Mouse (Mus musculus) neutrophil, adult 5-6 weeks (primary cell): ENCODE data around the gene Ugt1a9. TPM values are rescaled to one million over a fixed set of nuclear protein-coding genes. Genes with fewer than 3 reads are reported as not detected.
"Not testable (repeated sequence)": the region's sequence is repeated elsewhere in the genome, so short reads cannot be mapped to it uniquely, and the experiment has no call there.

ENCODE experiments used
- ATAC-seq: fragments of 151-379, 151-347 bp; 2 replicates; pipeline ENCODE4 v1.8.0; 2017; ENCODE audit warnings: mild to moderate bottlenecking, moderate TSS enrichment; ENCODE audit not compliant: insufficient number of reproducible peaks, poor library complexity, low FRiP score, severe bottlenecking; ENCODE audit errors: extremely low read depth
- total RNA-seq: library from RNA; stranded (forward); fragments of 200-1000 nt; gene quantifications from 2 replicates; pipeline ENCODE4 v1.2.3, GENCODE M21; 2017

The Ugt1a9 gene
- not detected in 2 replicates for total RNA-seq

- ATAC-seq = no peak
Observed at GRCm38 (mm10) chr1:88070495-88070894, at the start of gene Ugt1a9. Gene Ugt1a9, plus strand, starts transcription at chr1:88070800.

GRCm38 (mm10) chr1:88025244-88025643, 45.4 kb upstream of the Ugt1a9 start:
- ATAC-seq = not testable (repeated sequence)

- peak; percentile 69 for ATAC-seq
Observed at GRCm38 (mm10) chr1:88043044-88043443, 27.6 kb upstream of the Ugt1a9 start.

GRCm38 (mm10) chr1:88044832-88045437, 25.7 kb upstream of the Ugt1a9 start:
- ATAC-seq = not testable (repeated sequence)

- ATAC-seq = peak; percentile 53
Observed at GRCm38 (mm10) chr1:88047408-88047807, 23.2 kb upstream of the Ugt1a9 start.

- no peak for ATAC-seq
Observed at GRCm38 (mm10) chr1:88055088-88055487, 15.5 kb upstream of the Ugt1a9 start, which contains the start of gene Ugt1a10. Gene Ugt1a10, plus strand, starts transcription at chr1:88055388.

GRCm38 (mm10) chr1:88066472-88067102, 4.0 kb upstream of the Ugt1a9 start:
- ATAC-seq = peak; percentile 77

GRCm38 (mm10) chr1:88070902-88071301, 302 bp downstream of the Ugt1a9 start:
- no peak for ATAC-seq

- no peak for ATAC-seq
Observed at GRCm38 (mm10) chr1:88074471-88074870, 3.9 kb downstream of the Ugt1a9 start.

GRCm38 (mm10) chr1:88077128-88077527, 6.5 kb downstream of the Ugt1a9 start:
- ATAC-seq = no peak

GRCm38 (mm10) chr1:88081670-88082069, 11.1 kb downstream of the Ugt1a9 start:
- no peak for ATAC-seq

GRCm38 (mm10) chr1:88086125-88086524, 15.5 kb downstream of the Ugt1a9 start:
- no peak for ATAC-seq

GRCm38 (mm10) chr1:88087513-88087912, 16.9 kb downstream of the Ugt1a9 start, which contains the start of gene Ugt1a8:
Gene Ugt1a8, plus strand, starts transcription at chr1:88087813.
- ATAC-seq = no peak

- peak; percentile 73 for ATAC-seq
Observed at GRCm38 (mm10) chr1:88092341-88092740, 21.7 kb downstream of the Ugt1a9 start.

GRCm38 (mm10) chr1:88094270-88094676, 23.7 kb downstream of the Ugt1a9 start:
- peak; percentile 61 for ATAC-seq

- ATAC-seq = peak; percentile 52; the same call in 1 of the 2 replicates
Observed at GRCm38 (mm10) chr1:88094941-88095492, 24.4 kb downstream of the Ugt1a9 start, which contains the start of gene Ugt1a7c. Gene Ugt1a7c, plus strand, starts transcription at chr1:88095062.

- not testable (repeated sequence) for ATAC-seq
Observed at GRCm38 (mm10) chr1:88098546-88098945, 27.9 kb downstream of the Ugt1a9 start.

GRCm38 (mm10) chr1:88099691-88100090, 29.1 kb downstream of the Ugt1a9 start:
- ATAC-seq = not testable (repeated sequence)

- peak; percentile 87 for ATAC-seq
Observed at GRCm38 (mm10) chr1:88103019-88103418, 32.4 kb downstream of the Ugt1a9 start, which contains the start of gene Ugt1a6b. Gene Ugt1a6b, plus strand, starts transcription at chr1:88103252.
